Mouse (Mus musculus): ENCODE measurements around the gene Uba1.
A peak's percentile ranks its signal among the peaks of the same experiment; 100 is the strongest.

DNA sequence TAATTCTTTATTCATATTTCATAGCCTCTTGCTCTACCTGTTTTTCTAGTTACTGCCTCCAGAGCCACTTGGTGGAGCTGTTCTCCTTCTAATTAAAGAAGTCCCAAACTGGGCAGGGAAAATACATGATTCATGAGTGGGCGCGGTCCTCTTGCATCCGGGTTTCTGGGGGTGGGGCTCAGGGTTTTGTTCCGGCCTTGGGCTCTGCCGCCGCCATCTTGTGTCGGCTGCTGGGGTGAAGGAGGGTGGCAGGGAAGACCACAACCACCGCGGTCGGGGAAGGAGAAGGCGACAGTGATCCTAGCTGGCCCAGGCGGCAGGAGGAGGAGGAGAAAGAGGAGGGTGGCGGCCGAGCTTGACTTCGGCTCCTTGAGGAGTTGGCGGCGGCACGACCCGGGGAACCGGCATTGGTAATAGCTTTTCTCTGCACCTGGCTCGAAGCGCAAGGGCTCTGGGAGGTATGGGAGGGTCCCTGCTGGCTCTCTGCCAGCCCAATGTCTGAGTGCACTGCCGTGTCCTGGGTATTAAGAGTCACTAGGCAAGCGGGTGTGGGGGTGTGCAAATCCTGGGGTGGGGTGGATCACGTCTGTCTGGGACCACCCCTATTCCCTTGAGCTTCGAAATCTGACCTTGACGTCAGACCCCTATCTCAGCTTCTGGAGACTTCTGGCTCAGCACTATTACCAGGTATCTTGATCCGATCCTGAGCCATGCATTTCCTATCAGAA is 4.8 kb downstream of the Uba1 start:
- peak; percentile 37 for TF ChIP-seq POLR2A (IDR thresholded peaks at IDR 0.05; ENCODE audit: low read depth, low read length)
- peak; percentile 33 for TF ChIP-seq CTCF (conservative IDR thresholded peaks at IDR 0.05; ENCODE audit: insufficient read depth, insufficient read length, low read depth, low read length)
